Mouse (Mus musculus): ENCODE measurements around the gene Glt1d1. TPM values are rescaled to one million over a fixed set of nuclear protein-coding genes. Genes with fewer than 3 reads are reported as not detected.

Glt1d1 gene
- total RNA-seq (2023) = not detected

DNA sequence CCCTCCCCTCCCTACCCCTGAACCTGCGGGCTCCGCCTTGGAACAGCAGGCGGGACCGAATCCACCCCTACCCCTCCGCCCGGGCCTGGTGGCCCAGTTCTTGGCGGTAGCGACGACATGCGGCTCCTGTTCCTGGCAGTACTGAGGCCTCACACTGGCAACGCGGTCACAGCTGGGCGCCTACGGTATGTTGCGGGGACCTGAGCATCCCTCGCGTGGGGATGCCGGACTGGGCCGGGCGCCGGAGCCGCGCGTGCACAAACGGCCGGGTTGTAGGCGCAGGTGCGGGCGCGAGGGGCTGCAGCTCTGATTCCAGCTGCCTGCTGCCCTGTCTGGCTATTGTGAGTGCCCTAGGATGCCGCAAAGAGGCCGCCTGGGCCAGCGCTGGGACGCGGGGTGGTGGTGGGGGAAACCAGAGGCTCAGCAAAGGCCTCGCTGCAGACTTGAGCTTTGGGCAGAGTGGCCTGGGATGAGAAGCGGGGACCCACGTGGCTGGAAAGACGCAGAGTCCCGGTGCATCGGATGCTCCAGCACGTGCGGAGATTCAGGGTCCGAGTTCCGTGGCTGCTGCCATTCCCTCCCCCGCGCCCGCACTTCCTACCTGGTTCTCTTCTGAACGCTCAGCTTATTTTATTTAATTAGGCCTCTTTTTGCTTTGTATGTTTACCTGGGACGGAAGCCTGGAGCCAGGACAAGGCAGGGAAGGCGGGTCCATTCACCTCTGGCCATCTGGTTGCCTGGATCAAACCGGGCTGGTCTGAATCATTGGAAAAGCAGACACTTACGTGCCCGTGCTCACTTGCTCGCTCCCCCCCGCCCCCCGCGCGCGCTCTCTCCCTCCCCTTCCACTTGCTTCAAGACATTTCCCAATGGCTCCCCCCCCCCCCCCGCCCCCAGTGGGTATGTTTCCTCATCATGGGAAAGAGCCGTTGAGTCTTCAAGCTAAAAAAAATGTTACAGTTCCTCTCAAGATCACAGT, at the start of gene Glt1d1, which contains the start of gene Slc15a4:
Gene Glt1d1, plus strand, starts transcription at position 96 of the 979 bp plus-strand sequence.
Gene Slc15a4, minus strand, starts transcription at position 731 of the 979 bp plus-strand sequence.

Other genes starting within 250 kb of the Glt1d1 start
- 10 to 100 TPM; 41.0 to 45.5 TPM for gene Slc15a4, start 635 bp downstream of the Glt1d1 start, total RNA-seq (2023)